Mouse (Mus musculus): ENCODE measurements around the gene Kctd5. TPM values are rescaled to one million over a fixed set of nuclear protein-coding genes. Genes with fewer than 3 reads are reported as not detected.

The Kctd5 gene
- 28.2 to 33.1 TPM (median 30.9 TPM) in 4 replicates for total RNA-seq (2023; ENCODE audit: inconsistent age)

GRCm38 (mm10) chr17:24072919-24073696 is at the start of gene Kctd5:
Gene Kctd5 (minus strand): TSS chr17:24073485.

GRCm38 (mm10) chr17:24037844-24038243 is 35.4 kb downstream of the Kctd5 start, which contains the start of gene Prss27:
Gene Prss27 (plus strand): TSS chr17:24038144.

GRCm38 (mm10) chr17:23997901-23998300 is 75.4 kb downstream of the Kctd5 start, which contains the start of gene Prss22:
Gene Prss22 (minus strand): TSS chr17:23998100.

Other genes with a start within 250 kb of the Kctd5 start
- 159 to 201 TPM (median 175 TPM) in 4 replicates for gene Elob, start 244.3 kb downstream of the Kctd5 start, total RNA-seq (2023; ENCODE audit: inconsistent age)
- not detected in 4 replicates for gene Prss33, start 237.4 kb downstream of the Kctd5 start, total RNA-seq (2023; ENCODE audit: inconsistent age)
- gene Prss32, start 229.6 kb downstream of the Kctd5 start, total RNA-seq (2023; ENCODE audit: inconsistent age) = not detected in 4 replicates
- gene Prss41, start 229.3 kb downstream of the Kctd5 start, total RNA-seq (2023; ENCODE audit: inconsistent age) = 0.69 TPM in 1 of 4 replicates, not detected in the others
- gene Prss21, start 205.4 kb downstream of the Kctd5 start, total RNA-seq (2023; ENCODE audit: inconsistent age) = not detected in 4 replicates
- not detected in 4 replicates for gene Dcpp1, start 192.6 kb downstream of the Kctd5 start, total RNA-seq (2023; ENCODE audit: inconsistent age)
- gene Dcpp2, start 192.6 kb downstream of the Kctd5 start, total RNA-seq (2023; ENCODE audit: inconsistent age) = not detected in 4 replicates
- gene Dcpp3, start 156.0 kb downstream of the Kctd5 start, total RNA-seq (2023; ENCODE audit: inconsistent age) = not detected in 4 replicates
- gene Sbp, start 131.8 kb downstream of the Kctd5 start, total RNA-seq (2023; ENCODE audit: inconsistent age) = not detected in 4 replicates
- not detected in 4 replicates for gene Sbpl, start 118.2 kb downstream of the Kctd5 start, total RNA-seq (2023; ENCODE audit: inconsistent age)
- gene Prss30, start 92.9 kb downstream of the Kctd5 start, total RNA-seq (2023; ENCODE audit: inconsistent age) = not detected in 4 replicates
- gene Prss22, start 75.4 kb downstream of the Kctd5 start, total RNA-seq (2023; ENCODE audit: inconsistent age) = not detected in 4 replicates
- not detected in 4 replicates for gene Prss27, start 35.3 kb downstream of the Kctd5 start, total RNA-seq (2023; ENCODE audit: inconsistent age)
- 64.1 to 73.9 TPM (median 67.7 TPM) in 4 replicates for gene Pdpk1, start 77.4 kb upstream of the Kctd5 start, total RNA-seq (2023; ENCODE audit: inconsistent age)
- 35.6 to 45.5 TPM (median 38.6 TPM) in 4 replicates for gene Amdhd2, start 90.3 kb upstream of the Kctd5 start, total RNA-seq (2023; ENCODE audit: inconsistent age)
- gene Atp6v0c, start 96.2 kb upstream of the Kctd5 start, total RNA-seq (2023; ENCODE audit: inconsistent age) = 233 to 260 TPM (median 250 TPM) in 4 replicates
- gene Tbc1d24, start 132.1 kb upstream of the Kctd5 start, total RNA-seq (2023; ENCODE audit: inconsistent age) = 0.61 to 1.9 TPM (median 0.68 TPM) in 4 replicates
- gene Ntn3, start 136.0 kb upstream of the Kctd5 start, total RNA-seq (2023; ENCODE audit: inconsistent age) = 0.19 to 0.48 TPM (median 0.32 TPM) in 4 replicates
- gene Tedc2, start 147.4 kb upstream of the Kctd5 start, total RNA-seq (2023; ENCODE audit: inconsistent age) = 7.8 to 10.4 TPM (median 9.1 TPM) in 4 replicates
- 8.9 to 15.0 TPM (median 12.2 TPM) in 4 replicates for gene Ccnf, start 178.0 kb upstream of the Kctd5 start, total RNA-seq (2023; ENCODE audit: inconsistent age)